Mouse (Mus musculus): ENCODE measurements around the gene Dnajb1. TPM values are rescaled to one million over a fixed set of nuclear protein-coding genes. Genes with fewer than 3 reads are reported as not detected.
"Not testable (repeated sequence)": the region's sequence is repeated elsewhere in the genome, so short reads cannot be mapped to it uniquely, and the experiment has no call there.

The Dnajb1 gene
- polyA plus RNA-seq, 1 experiment from 2014 or later, result 78.2 TPM

GRCm38 (mm10) chr8:83569165-83569564 is 38.8 kb upstream of the Dnajb1 start:
- WGBS, result 84% methylated on average over 4 of the region's 4 CpGs
- H3K36me3 ChIP-seq (ENCODE audit: control insufficient read depth, insufficient read depth, low read length), result peaks cover 28% of the 10 kb centered on the region
- H3K27me3 ChIP-seq (ENCODE audit: control insufficient read depth, insufficient read depth, low read length), result no peaks in the 10 kb centered on the region
- H3K4me2 ChIP-seq (ENCODE audit: low read depth, severe bottlenecking), result no peak overlapping the region
- H3K4me1 ChIP-seq (ENCODE audit: control insufficient read depth, insufficient read depth, low read length), result peaks cover 4% of the 10 kb centered on the region; the same call in 1 of the 2 replicates
- no peaks in the 10 kb centered on the region for H3K9me3 ChIP-seq (ENCODE audit: control insufficient read depth, low read length)
- H3K4me3 ChIP-seq (ENCODE audit: low read depth, low read length), result no peak overlapping the region
- H3K27ac ChIP-seq (replicated peaks; ENCODE audit: low read depth, low read length), result no peak overlapping the region
- no peak for DNase-seq (ENCODE audit: low spot score)
- ATAC-seq (ENCODE audit: insufficient number of reproducible peaks, low FRiP score, low TSS enrichment, low read depth), result no peak
- H3K9ac ChIP-seq (ENCODE audit: low read length), result no peak overlapping the region

GRCm38 (mm10) chr8:83570272-83571000 is 37.6 kb upstream of the Dnajb1 start:
- no peak overlapping the region for H3K27ac ChIP-seq (replicated peaks; ENCODE audit: low read depth, low read length)
- no peak for ATAC-seq (ENCODE audit: insufficient number of reproducible peaks, low FRiP score, low TSS enrichment, low read depth)
- no peak for DNase-seq (ENCODE audit: low spot score)
- H3K9ac ChIP-seq (ENCODE audit: low read length), result no peak overlapping the region
- WGBS, result 85% methylated on average over 15 of the region's 15 CpGs
- H3K4me2 ChIP-seq (ENCODE audit: low read depth, severe bottlenecking), result no peak overlapping the region
- no peaks in the 10 kb centered on the region for H3K27me3 ChIP-seq (ENCODE audit: control insufficient read depth, insufficient read depth, low read length)
- H3K4me3 ChIP-seq (ENCODE audit: low read depth, low read length), result no peak overlapping the region
- H3K4me1 ChIP-seq (ENCODE audit: control insufficient read depth, insufficient read depth, low read length), result peaks cover 6% of the 10 kb centered on the region; the same call in 1 of the 2 replicates
- peaks cover 30% of the 10 kb centered on the region for H3K36me3 ChIP-seq (ENCODE audit: control insufficient read depth, insufficient read depth, low read length)
- no peaks in the 10 kb centered on the region for H3K9me3 ChIP-seq (ENCODE audit: control insufficient read depth, low read length)

- H3K27me3 ChIP-seq (ENCODE audit: control insufficient read depth, insufficient read depth, low read length); H3K4me2 ChIP-seq (ENCODE audit: low read depth, severe bottlenecking); H3K9me3 ChIP-seq (ENCODE audit: control insufficient read depth, low read length); H3K4me3 ChIP-seq (ENCODE audit: low read depth, low read length); DNase-seq (ENCODE audit: low spot score); H3K9ac ChIP-seq (ENCODE audit: low read length); ATAC-seq (ENCODE audit: insufficient number of reproducible peaks, low FRiP score, low TSS enrichment, low read depth); H3K27ac ChIP-seq (replicated peaks; ENCODE audit: low read depth, low read length); H3K4me1 ChIP-seq (ENCODE audit: control insufficient read depth, insufficient read depth, low read length): not testable (repeated sequence)
- 96% methylated on average over 3 of the region's 7 CpGs for WGBS
- peaks cover 30% of the 10 kb centered on the region for H3K36me3 ChIP-seq (ENCODE audit: control insufficient read depth, insufficient read depth, low read length)
Observed at GRCm38 (mm10) chr8:83571001-83571340, 37.0 kb upstream of the Dnajb1 start.

- Histone ChIP-seq H3K4me2 (ENCODE audit: low read depth, severe bottlenecking) (no peak overlapping the region), H3K36me3 (ENCODE audit: control insufficient read depth, insufficient read depth, low read length) (peaks cover 30% of the 10 kb centered on the region), H3K9me3 (ENCODE audit: control insufficient read depth, low read length) (no peaks in the 10 kb centered on the region), H3K9ac (ENCODE audit: low read length) (no peak overlapping the region), H3K4me3 (ENCODE audit: low read depth, low read length) (no peak overlapping the region), H3K27me3 (ENCODE audit: control insufficient read depth, insufficient read depth, low read length) (no peaks in the 10 kb centered on the region), H3K4me1 (ENCODE audit: control insufficient read depth, insufficient read depth, low read length) (peaks cover 8% of the 10 kb centered on the region), H3K27ac (replicated peaks; ENCODE audit: low read depth, low read length) (no peak overlapping the region)
- no peak for ATAC-seq (ENCODE audit: insufficient number of reproducible peaks, low FRiP score, low TSS enrichment, low read depth)
- 94% methylated on average over 10 of the region's 10 CpGs for whole genome bisulfite sequencing
- DNase-seq (ENCODE audit: low spot score), result no peak
Observed at GRCm38 (mm10) chr8:83571791-83572190, 36.2 kb upstream of the Dnajb1 start.

GRCm38 (mm10) chr8:83572246-83572812 is 35.7 kb upstream of the Dnajb1 start:
- ATAC-seq (ENCODE audit: insufficient number of reproducible peaks, low FRiP score, low TSS enrichment, low read depth) (no peak), DNase-seq (ENCODE audit: low spot score) (no peak)
- no peak overlapping the region for H3K27ac ChIP-seq (replicated peaks; ENCODE audit: low read depth, low read length)
- H3K4me2 ChIP-seq (ENCODE audit: low read depth, severe bottlenecking), result no peak overlapping the region
- H3K36me3 ChIP-seq (ENCODE audit: control insufficient read depth, insufficient read depth, low read length), result peaks cover 30% of the 10 kb centered on the region
- no peaks in the 10 kb centered on the region for H3K9me3 ChIP-seq (ENCODE audit: control insufficient read depth, low read length)
- no peak overlapping the region for H3K4me3 ChIP-seq (ENCODE audit: low read depth, low read length)
- H3K9ac ChIP-seq (ENCODE audit: low read length), result no peak overlapping the region
- WGBS, result 96% methylated on average over 5 of the region's 5 CpGs
- peaks cover 14% of the 10 kb centered on the region for H3K4me1 ChIP-seq (ENCODE audit: control insufficient read depth, insufficient read depth, low read length)
- H3K27me3 ChIP-seq (ENCODE audit: control insufficient read depth, insufficient read depth, low read length), result no peaks in the 10 kb centered on the region

- H3K9ac ChIP-seq (ENCODE audit: low read length), result no peak overlapping the region
- H3K27me3 ChIP-seq (ENCODE audit: control insufficient read depth, insufficient read depth, low read length), result no peaks in the 10 kb centered on the region
- peaks cover 17% of the 10 kb centered on the region for H3K4me1 ChIP-seq (ENCODE audit: control insufficient read depth, insufficient read depth, low read length)
- 82% methylated on average over 18 of the region's 18 CpGs for WGBS
- no peak for DNase-seq (ENCODE audit: low spot score)
- H3K36me3 ChIP-seq (ENCODE audit: control insufficient read depth, insufficient read depth, low read length), result peaks cover 30% of the 10 kb centered on the region
- no peaks in the 10 kb centered on the region for H3K9me3 ChIP-seq (ENCODE audit: control insufficient read depth, low read length)
- H3K4me2 ChIP-seq (ENCODE audit: low read depth, severe bottlenecking), result no peak overlapping the region
- H3K27ac ChIP-seq (replicated peaks; ENCODE audit: low read depth, low read length), result no peak overlapping the region
- no peak for ATAC-seq (ENCODE audit: insufficient number of reproducible peaks, low FRiP score, low TSS enrichment, low read depth)
- no peak overlapping the region for H3K4me3 ChIP-seq (ENCODE audit: low read depth, low read length)
Observed at GRCm38 (mm10) chr8:83573140-83573875, 34.7 kb upstream of the Dnajb1 start.

- Histone ChIP-seq H3K36me3 (ENCODE audit: control insufficient read depth, insufficient read depth, low read length) (peaks cover 32% of the 10 kb centered on the region), H3K9ac (ENCODE audit: low read length) (no peak overlapping the region; the same call in none of the 2 replicates), H3K4me3 (ENCODE audit: low read depth, low read length) (no peak overlapping the region), H3K4me1 (ENCODE audit: control insufficient read depth, insufficient read depth, low read length) (peaks cover 20% of the 10 kb centered on the region), H3K9me3 (ENCODE audit: control insufficient read depth, low read length) (no peaks in the 10 kb centered on the region), H3K27me3 (ENCODE audit: control insufficient read depth, insufficient read depth, low read length) (no peaks in the 10 kb centered on the region), H3K27ac (replicated peaks; ENCODE audit: low read depth, low read length) (no peak overlapping the region), H3K4me2 (ENCODE audit: low read depth, severe bottlenecking) (no peak overlapping the region)
- no peak for DNase-seq (ENCODE audit: low spot score)
- no peak for ATAC-seq (ENCODE audit: insufficient number of reproducible peaks, low FRiP score, low TSS enrichment, low read depth)
- 87% methylated on average over 15 of the region's 15 CpGs for WGBS
Observed at GRCm38 (mm10) chr8:83574631-83575315, 33.2 kb upstream of the Dnajb1 start.

Data from limb, embryonic 11.5 days (tissue).